Mouse (Mus musculus): ENCODE results near the gene Uso1.
A peak's percentile ranks its signal among the peaks of the same experiment; 100 is the strongest.
"Not testable (repeated sequence)": the region's sequence is repeated elsewhere in the genome, so short reads cannot be mapped to it uniquely, and the experiment has no call there.

Uso1 gene

GRCm38 (mm10) chr5:92127751-92128150 lies 10.0 kb upstream of the Uso1 start:
- no peak for DNase-seq (ENCODE audit: low spot score)

DNA sequence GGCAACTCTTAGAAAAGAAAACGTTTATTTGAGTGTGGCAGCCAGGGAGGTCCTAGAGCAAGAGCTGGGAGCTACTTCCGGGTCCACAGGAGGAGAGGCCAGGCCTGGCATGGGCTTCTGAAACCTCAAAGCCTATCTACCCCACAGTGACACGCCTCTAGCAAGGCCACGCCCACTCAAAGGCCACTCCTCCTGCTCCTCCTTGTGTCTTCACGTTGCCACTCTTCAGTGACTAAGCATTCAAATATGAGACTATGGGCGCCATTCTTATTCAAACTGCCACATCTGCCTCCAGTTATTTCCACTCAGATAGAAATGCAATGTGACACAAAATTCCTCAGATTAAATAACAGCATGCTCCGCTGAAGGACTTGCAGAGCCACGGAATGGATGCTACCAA lies 9.2 kb upstream of the Uso1 start:
- no peak for DNase-seq (ENCODE audit: low spot score)

GRCm38 (mm10) chr5:92129321-92129768 lies 8.4 kb upstream of the Uso1 start:
- no peak for DNase-seq (ENCODE audit: low spot score)

DNA sequence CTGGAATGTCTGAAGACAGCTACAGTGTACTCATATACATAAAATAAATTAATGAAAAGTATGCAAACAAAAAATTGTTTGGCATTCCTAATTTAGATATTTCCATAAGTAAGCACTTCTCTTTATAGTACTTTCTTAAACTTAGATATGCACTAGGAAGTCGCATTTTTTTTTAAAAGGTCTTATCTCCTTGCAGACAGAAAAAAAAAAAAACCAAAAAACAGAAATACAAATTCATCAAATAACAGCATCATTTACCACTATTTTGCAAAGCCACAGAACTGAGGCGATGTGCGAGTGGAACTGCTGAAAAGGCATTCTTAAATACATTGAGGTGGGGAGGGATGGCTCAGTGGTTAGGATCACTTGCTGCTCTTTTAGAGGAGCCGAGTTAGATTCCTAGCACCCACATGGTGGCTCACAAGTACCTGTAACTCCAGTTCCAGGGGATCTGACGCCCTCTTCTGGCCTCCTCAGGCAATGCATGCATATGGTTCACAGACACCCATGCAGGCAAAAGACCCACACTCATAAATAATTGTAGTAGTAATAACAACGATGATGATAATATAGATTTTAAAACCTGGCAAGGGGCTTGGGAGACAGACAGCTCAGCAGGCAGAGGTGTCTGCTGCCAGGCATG lies 7.6 kb upstream of the Uso1 start:
- DNase-seq (ENCODE audit: low spot score): no peak

DNA sequence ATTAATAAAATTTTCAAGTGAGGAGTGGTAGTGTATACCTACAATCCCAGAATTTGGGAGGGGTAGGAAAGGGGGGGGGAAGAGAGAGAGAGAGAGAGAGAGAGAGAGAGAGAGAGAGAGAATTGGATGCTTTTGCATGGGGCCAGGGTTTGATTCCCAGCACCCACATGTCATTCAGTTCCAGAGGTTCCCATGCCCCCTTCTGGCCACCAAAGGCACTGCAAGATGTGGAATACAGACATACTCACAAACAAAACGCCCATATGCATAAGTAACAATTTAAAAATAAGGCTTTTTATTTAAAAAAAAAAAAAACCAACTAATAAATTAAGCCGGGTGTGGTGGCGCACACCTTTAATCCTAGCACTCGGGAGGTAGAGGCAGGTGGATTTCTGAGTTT lies 5.6 kb upstream of the Uso1 start:
- DNase-seq (ENCODE audit: low spot score): no peak

DNA sequence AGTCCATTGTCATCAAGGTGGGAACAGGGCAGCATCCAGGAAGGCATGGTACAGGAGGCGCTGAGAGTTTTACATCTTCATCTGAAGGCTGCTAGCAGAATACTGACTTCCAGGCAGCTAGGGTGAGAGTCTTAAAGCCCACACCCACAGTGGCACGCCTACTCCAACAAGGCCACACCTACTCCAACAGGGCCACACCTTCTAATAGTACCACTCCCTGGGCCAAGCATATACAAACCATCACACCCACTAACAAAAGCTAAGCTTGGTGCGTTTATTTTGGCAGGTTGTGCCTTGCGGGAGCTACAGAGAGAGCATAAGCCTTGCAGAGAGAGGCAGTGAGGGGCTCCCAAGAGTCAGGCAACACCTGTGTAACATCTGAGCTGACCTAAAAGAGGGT lies 4.7 kb upstream of the Uso1 start:
- DNase-seq (ENCODE audit: low spot score): not testable (repeated sequence)

GRCm38 (mm10) chr5:92134934-92135333 lies 2.8 kb upstream of the Uso1 start:
- DNase-seq (ENCODE audit: low spot score): no peak

- no peak for DNase-seq (ENCODE audit: low spot score)
Measured at GRCm38 (mm10) chr5:92136536-92137238, 1.1 kb upstream of the Uso1 start.

DNA sequence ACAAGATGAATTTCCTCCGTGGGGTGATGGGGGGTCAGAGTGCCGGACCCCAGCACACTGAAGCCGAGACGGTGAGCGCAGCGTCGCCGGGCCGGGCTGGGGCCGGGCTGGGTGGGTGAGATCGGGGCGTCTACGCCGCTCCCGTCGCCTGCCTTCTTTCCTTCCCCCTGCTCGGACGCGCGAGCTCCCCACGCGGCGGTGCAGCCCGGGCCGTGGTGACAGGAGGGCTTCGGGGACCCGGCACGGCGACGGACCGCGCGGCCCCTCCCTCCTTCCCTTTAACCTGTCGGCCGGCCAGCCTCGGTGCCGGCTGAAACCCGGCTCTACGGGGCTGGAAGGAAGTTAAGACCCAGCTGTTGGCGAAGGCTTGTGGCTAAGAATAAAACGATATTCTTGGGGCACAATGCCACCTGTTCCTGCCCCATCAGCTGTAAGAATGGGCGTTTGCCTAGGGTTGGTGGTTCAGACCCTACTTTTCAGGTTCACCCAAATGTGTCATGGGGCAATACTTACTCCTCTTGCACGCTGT lies 419 bp downstream of the Uso1 start:
- no peak for DNase-seq (ENCODE audit: low spot score)

GRCm38 (mm10) chr5:92139191-92139590 lies 1.5 kb downstream of the Uso1 start:
- DNase-seq (ENCODE audit: low spot score): no peak

DNA sequence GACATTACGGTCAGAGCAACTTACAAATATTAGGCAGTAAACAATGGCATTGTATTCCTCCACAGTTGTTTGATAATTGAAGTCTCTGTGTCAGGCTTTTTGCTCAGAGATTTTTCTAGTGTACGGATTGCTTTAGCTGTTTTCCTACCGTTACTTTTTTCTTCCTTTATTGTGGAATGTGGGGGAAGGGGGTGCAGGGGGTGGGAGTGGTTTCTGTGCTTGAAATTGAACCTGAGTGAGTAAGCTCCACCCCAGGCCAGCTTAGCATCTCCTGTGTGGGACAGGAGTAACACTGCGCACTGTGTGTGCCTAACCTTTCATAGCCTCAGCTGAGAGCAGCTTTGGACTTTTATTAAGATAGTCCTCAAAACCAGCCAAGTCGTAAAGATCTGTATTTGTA lies 4.0 kb downstream of the Uso1 start:
- no peak for DNase-seq (ENCODE audit: low spot score)

GRCm38 (mm10) chr5:92142481-92142880 lies 4.7 kb downstream of the Uso1 start:
- DNase-seq (ENCODE audit: low spot score): no peak

DNA sequence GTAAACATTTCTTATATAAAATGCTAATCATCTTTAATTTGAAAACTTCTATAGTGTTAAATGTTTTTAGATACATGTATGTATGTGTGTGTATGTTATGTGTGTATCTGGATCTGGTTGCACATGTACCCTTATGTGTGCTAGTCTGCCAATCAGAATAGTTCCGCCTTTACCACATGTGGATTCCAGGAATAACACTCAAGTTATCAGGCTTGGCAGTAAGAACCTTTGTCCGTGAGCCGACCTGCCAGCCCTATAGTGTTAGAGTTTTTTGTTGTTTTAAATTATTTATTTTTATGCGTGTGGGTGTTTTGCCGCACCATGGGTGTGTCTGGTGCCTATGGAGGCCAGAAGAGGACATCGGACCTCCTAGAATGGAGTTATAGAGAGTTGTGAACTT lies 5.9 kb downstream of the Uso1 start:
- DNase-seq (ENCODE audit: low spot score): no peak

GRCm38 (mm10) chr5:92144954-92145708 lies 7.4 kb downstream of the Uso1 start:
- no peak for DNase-seq (ENCODE audit: low spot score)

GRCm38 (mm10) chr5:92148248-92148647 lies 10.5 kb downstream of the Uso1 start:
- no peak for DNase-seq (ENCODE audit: low spot score)

GRCm38 (mm10) chr5:92149330-92149982 lies 11.7 kb downstream of the Uso1 start:
- DNase-seq (ENCODE audit: low spot score): no peak

- peak; percentile 9 for DNase-seq (ENCODE audit: low spot score)
Measured at GRCm38 (mm10) chr5:92154861-92155260, 17.1 kb downstream of the Uso1 start.

DNA sequence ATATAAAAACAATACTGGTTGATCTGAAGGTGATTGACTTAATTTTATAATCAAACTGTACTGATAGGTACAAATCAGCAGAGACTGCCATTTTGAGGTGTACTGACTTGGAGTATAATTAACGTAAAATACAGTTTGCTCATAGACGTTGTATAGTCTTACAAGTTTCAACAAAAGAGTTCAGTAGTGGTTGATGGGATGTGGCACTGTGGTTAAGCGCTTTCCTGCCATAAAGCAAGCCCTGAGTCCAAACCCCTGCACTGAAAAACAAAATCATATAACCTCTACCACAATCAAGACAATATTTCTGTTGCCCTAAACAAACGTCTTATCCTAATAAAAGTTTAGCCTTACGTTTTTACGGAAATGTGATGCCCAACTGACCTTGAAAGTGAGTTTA lies 28.2 kb downstream of the Uso1 start:
- DNase-seq (ENCODE audit: low spot score): no peak

DNA sequence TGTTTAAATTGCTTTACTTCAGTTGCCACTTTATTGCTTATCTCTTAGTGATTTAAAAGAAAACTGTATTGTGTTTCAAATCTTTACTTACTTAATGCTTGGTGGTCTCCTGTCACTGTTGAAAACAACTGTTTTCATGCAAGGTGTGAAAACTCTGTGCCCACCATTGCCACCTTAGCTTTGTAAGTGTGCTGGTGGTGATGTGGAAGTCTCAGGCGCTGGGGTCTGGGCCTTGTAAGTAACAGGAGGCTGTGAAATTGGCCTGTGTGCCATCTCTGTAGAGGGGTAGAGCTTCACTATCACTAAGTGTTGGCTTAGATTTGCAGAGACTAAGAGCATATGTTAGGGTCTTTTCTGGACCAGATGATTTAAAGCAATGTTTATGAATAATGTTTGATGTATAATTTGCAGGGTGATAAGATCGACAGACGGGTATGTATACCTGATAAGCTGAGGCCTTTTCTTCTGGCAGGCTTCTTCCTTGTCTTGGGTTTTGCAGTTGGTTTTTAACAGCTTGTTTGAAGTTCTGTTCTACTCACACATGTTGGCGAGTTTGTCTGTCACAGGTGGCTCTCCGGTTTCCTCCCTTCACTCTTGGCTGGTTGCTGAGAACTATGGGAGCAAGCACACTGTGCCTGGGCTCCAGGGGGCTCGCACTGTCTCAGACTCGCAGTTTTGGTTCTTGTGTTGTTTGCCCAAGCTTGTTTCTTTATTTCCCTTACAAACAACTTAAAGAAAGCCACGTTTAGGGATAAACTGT lies 45.5 kb downstream of the Uso1 start:
- no peak for DNase-seq (ENCODE audit: low spot score)

DNA sequence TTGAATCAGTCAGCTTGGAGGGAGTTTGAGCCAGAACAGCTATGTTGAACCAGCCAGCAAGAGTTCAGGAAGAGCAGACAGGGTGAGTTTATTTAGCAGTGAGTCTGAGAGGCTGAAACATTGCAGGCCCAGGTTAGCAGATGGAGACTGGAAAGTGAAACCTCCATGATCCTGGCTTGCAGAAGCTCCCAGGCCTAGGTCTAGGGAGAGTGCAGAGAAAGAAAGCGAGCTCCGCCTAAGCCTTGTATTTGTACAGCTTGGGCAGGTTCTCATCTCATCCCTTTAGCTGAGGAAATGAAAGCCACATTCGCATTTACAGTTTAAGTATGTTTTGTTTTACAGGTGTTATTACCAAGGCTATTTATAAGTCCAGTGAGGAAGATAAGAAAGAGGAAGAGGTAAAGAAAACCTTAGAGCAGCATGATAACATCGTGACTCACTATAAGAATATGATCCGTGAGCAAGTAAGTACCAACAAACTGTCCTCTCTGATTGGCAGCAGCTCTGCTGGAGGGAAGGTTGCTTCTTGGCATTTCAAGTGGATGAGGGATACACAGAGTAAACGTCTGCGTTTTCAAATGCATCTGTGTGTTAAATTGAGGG lies 51.2 kb downstream of the Uso1 start:
- no peak for DNase-seq (ENCODE audit: low spot score)

DNA sequence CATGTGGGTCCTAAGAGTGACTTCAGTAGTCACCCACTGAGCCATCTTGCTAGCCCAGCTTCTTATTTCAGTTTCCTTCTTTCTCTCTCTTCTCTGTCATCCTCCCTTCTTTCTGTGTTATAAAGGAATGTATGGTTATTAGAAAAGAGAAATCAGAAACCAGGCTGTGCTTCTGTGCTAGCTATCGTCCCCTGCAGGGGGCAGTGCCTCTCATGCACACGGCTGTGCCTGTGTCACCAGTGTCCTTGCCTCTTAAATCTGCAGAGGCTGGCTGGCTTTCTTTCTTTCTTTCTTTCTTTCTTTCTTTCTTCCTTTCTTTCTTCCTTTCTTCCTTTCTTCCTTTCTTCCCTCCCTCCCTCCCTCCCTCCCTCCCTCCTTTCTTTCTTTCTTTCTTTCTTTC lies 58.0 kb downstream of the Uso1 start:
- peak; percentile 34 for DNase-seq (ENCODE audit: low spot score)

Measured in left cerebral cortex, adult 11 months (tissue).